Mouse (Mus musculus) embryonic stem cell, embryonic (primary cell): ENCODE results near the gene Usp7.

Experiments
- CTCF ChIA-PET, 4 experiments: fragments of 300-600 bp in 2 of 4; fragments of 350-600 bp in 2 of 4; sonication (Branson Sonifier 250); formaldehyde crosslinking; loops; one replicate each; lab custom pipeline; 2022; ENCODE audit warnings: inconsistent platforms in 2 of 4; lab: Charles Lee
- POLR2A ChIA-PET, 4 experiments: fragments of 300-600 bp in 2 of 4; fragments of 350-600 bp in 2 of 4; sonication (Branson Sonifier 250); formaldehyde crosslinking; loops; one replicate each; lab custom pipeline; 2022; ENCODE audit warnings: antibody characterized with exemption in 4 of 4, inconsistent platforms in 1 of 4; lab: Charles Lee

Gene Usp7

GRCm38 (mm10) chr16:8748175-8748846 is 43.8 kb downstream of the Usp7 start:
- ChIA-PET CTCF (interaction anchor here (0.6 to 4.2 kb wide), 11 partner anchors 14 to 99 kb away, joined by 3 to 38 read pairs (median 4); no protein-coding TSS in a partner anchor), POLR2A (interaction anchor here (0.6 to 59.2 kb wide), 49 partner anchors 9 to 278 kb away, joined by 3 to 2058 read pairs (median 5); partner anchors contain the start of genes Carhsp1 (in 1 of the 4), Mettl22 (in 1 of the 4) and Usp7 (in 1 of the 4))

DNA sequence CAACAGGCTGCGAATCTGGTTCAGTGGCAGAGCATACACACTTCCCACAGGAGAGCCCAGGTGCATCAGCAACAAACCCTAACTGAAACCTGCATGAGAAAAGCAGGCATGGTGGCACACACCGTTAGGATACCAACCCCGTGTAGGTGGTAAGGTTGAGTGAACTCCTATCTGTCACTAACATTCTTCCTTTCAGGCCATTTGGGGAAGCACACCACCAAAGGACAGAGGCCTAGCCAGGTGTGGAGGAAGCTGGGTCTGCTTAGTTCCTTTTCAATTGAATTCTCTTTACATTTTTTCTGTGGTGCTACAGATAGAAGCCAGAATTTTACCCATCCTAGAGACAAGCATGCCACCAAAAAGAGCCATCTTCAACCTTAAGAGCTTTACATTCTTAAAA is 44.3 kb downstream of the Usp7 start:
- CTCF ChIA-PET: interaction anchor here (0.9 to 4.2 kb wide), 8 partner anchors 14 to 27 kb away, joined by 3 to 38 read pairs (median 4); no protein-coding TSS in a partner anchor
- POLR2A ChIA-PET: interaction anchor here (0.6 to 59.2 kb wide), 45 partner anchors 8 to 277 kb away, joined by 3 to 2058 read pairs (median 5); partner anchors contain the start of genes Carhsp1 (in 1 of the 4), Mettl22 (in 1 of the 4) and Usp7 (in 1 of the 4)

DNA sequence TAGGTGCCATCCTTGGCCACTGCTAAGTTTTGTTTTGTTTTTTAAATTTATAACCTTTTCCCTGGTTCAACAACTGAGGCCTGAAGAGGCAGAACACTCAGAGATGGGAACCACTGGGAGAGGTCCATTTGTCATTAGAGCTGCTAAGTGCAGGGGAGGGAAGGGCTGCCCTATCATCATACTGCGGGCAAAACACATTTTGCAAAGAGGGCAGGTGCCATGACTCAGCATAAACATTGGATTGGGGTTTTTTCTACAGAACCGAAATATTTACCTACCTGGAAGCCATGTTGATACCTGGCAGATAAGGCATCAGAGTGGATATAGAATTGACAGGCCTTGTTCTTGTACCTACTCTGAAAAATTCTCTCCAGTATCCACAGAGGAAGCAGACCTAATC is 45.6 kb downstream of the Usp7 start:
- ChIA-PET CTCF (interaction anchor here in 1 of 4 experiments (1.5 kb wide), 1 partner anchor 23 kb away, joined by 3 read pairs; no protein-coding TSS in a partner anchor), POLR2A (interaction anchor here in 3 of 4 experiments (0.5 to 59.2 kb wide), 12 partner anchors 11 to 64 kb away, joined by 3 to 2058 read pairs (median 6); partner anchors contain the start of gene Usp7 (in 1 of the 3))

DNA sequence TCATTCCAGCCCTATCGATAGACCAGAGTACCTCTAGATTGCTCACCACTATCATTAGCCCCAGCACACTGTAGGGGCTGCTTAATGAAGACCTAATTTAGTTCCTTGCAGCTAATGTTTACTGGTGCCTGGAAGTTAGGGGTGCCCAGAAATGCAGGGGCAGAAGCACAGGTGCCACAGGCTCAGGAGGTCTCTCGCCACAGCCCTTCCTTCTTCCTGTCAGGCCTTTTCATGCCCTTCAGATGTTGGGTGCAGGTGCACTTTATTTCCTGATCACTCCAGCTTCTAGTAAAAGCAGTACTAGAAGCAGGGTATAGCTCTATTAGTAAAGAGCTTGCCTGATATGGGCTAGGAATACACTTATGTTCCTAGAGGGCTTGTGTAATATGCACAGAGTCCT is 46.4 kb downstream of the Usp7 start:
- CTCF ChIA-PET: interaction anchor here in 2 of 4 experiments (0.6 to 1.7 kb wide), 2 partner anchors 23 to 61 kb away, joined by 4 to 5 read pairs; no protein-coding TSS in a partner anchor
- POLR2A ChIA-PET: interaction anchor here in 3 of 4 experiments (0.8 to 59.2 kb wide), 10 partner anchors 11 to 65 kb away, joined by 3 to 2058 read pairs (median 6); partner anchors contain the start of gene Usp7 (in 1 of the 3)

DNA sequence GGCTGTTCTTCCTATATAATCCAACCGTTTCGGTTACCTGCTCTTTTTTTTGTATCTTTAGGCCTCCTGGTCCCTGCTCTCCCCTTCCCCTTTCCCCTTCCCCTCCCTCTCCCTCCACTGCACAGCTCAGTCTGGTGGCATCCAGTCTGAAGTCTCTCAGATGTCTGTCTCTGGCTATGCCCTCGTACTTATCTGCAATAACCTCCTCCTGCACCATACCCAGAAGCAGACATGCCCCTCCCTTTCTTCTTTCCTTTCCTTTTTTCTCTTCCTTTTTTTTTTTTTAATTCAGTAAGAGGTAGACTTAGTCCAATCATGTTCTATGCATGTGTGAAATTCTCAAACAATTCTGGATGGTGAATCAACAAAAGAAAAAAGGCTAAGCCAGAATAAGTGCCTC is 48.1 kb downstream of the Usp7 start:
- POLR2A ChIA-PET: interaction anchor here in 2 of 4 experiments (0.6 to 3.4 kb wide), 9 partner anchors 9 to 95 kb away, joined by 3 to 22 read pairs (median 4); no protein-coding TSS in a partner anchor

DNA sequence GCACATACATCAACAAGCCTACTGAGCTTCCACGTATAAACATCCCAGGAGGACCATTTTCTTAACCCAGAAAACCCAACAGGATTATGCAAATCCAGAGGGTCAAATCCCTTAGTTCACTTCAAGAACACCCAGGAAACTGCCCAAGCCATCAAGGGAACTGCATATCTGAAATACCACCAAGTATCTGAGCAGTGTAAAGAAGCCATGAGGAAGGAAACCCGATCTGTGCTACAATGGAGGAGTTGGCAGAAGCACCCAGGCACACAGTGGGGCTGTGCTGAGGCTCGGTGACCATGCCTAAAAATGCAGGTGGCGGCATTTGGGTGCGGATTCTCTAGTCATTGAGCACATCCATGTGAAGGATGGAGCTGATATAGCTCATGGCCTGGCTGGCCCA is 50.4 kb downstream of the Usp7 start:
- CTCF ChIA-PET: interaction anchor here in 2 of 4 experiments (0.7 to 1.6 kb wide), 4 partner anchors 27 to 35 kb away, joined by 3 to 5 read pairs (median 4); no protein-coding TSS in a partner anchor

More for the DNA sequence above, 48.1 kb downstream of the Usp7 start:
- CTCF ChIA-PET: no interaction called here

GRCm38 (mm10) chr16:8741110-8741509 is 51.0 kb downstream of the Usp7 start:
- ChIA-PET POLR2A (interaction anchor here in 3 of 4 experiments (0.6 to 3.4 kb wide), 22 partner anchors 8 to 121 kb away, joined by 3 to 23 read pairs (median 4); no protein-coding TSS in a partner anchor), CTCF (interaction anchor here in 1 of 4 experiments (0.7 to 1.6 kb wide), 3 partner anchors 28 to 34 kb away, joined by 3 to 5 read pairs (median 4); no protein-coding TSS in a partner anchor)

More for the DNA sequence above, 50.4 kb downstream of the Usp7 start:
- POLR2A ChIA-PET: interaction anchor here in 3 of 4 experiments (0.6 to 3.4 kb wide), 25 partner anchors 9 to 120 kb away, joined by 3 to 23 read pairs (median 4); no protein-coding TSS in a partner anchor

DNA sequence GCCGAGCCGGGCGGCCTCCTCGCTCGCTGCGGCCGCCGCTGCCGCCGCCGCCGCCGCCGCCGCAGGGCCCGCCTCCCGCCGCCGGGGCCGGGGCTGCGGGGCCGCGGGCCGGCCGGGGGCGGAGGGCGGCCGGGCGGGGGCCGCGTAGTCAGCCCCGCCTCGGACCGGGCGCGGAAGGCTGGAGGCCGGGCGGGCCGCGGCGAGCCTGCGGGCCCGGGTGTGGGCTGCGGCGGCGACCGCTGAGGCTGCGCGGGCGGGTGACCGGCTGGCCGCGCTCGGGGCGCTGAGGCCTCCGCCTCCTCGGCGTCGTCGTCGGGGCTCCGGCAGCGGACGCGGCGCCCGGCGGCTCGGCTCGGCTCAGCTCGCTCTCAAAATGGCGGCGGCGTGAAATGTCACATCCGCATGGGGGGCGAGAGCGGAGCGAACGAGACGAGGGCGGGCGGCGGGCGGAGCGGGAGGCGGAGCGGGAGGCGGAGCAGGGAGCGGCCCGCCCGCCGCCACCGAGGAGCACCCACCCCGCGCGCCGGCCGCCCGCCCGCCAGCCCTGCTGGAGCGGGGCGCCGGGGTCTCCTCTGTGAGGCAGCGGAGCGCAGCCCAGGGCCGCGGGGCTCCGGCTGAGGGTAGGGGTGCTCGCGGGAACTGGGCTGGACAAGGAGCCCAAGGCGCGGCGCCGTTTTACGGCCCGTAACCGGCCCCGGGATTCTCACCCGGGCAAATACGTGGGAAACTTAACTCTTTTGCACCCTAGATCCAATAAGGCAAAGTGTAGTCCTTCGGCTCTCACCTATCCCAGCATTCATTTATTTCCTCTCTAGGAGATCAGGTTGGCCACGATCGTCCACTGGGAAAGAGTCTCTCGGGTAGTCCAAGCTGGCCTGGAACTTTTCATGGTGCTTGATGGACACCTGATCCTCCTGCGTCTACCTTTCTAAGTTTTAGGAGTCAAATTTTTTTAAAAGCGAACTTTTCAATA is 53.3 kb downstream of the Usp7 start:
- ChIA-PET POLR2A (interaction anchor here in 3 of 4 experiments (0.6 to 7.5 kb wide), 19 partner anchors 9 to 268 kb away, joined by 3 to 230 read pairs (median 5); partner anchors contain the start of gene Mettl22 (in 1 of the 3)), CTCF (no interaction called here)

DNA sequence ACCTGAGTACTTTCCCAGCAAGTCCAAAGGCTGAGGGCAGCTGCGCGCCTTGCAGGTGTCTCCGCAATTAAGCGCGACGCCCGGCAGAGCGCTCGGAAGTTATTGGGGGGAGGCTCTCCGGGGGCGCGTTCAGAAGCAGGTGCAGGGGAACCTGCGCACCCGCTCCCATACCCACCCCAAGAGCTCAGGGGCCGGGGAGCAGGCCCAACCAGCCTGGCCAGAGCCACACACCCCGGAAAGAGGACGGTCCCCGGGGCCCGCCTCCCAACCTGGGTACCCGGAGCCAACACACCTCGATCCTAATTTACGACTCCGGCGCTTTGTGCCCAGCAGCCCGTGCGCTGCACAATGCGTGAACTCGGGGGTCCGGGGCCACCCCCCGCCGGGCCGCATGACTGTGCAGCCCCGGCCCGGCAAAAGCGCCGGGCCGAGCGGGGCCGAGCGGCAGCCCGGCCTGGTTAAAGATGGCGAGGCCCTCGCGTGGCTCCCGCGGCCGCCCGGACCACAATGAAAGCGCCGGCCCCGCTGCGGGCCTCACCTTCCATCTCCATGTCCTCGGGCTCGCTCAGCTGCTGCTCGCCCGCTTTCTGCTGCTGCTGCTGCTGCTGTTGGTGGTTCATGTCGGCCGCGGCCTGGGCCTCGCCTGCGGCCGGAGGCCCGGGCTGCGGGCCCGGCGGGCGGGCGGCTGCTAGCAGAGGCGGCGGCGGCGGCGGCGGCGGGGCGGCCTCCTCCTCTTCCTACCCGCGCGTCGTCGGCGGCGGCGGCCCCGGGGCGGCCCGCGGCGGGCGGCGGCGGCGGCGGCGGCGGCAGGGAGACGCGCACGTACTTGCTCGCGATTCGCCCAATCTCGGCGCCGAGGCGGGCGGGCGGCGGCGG is 54.2 kb downstream of the Usp7 start:
- POLR2A ChIA-PET: interaction anchor here (0.6 to 7.5 kb wide), 26 partner anchors 9 to 267 kb away, joined by 3 to 230 read pairs (median 4); partner anchors contain the start of gene Mettl22 (in 1 of the 4)
- CTCF ChIA-PET: no interaction called here

DNA sequence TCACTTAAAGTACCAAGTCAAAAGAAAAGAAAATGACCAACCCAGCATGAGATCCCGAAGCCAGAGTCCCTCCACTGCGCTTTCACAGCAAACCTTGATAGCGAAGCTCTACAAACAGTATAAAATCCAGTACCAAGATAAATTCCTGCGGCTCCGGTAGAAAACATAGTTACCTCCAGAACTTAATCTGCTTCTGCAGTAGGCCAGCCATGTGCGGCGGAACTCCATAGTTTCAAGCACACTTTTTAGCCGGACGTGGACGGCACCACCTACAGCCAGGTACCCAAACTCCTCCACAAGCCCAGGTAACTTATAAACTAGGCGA is 54.8 kb downstream of the Usp7 start:
- POLR2A ChIA-PET: interaction anchor here (0.7 to 7.5 kb wide), 18 partner anchors 9 to 101 kb away, joined by 3 to 230 read pairs (median 4); no protein-coding TSS in a partner anchor
- CTCF ChIA-PET: interaction anchor here in 1 of 4 experiments (0.6 kb wide), 1 partner anchor 123 kb away, joined by 5 read pairs; no protein-coding TSS in a partner anchor

GRCm38 (mm10) chr16:8736757-8737156 is 55.4 kb downstream of the Usp7 start:
- POLR2A ChIA-PET: interaction anchor here (0.6 to 7.5 kb wide), 23 partner anchors 8 to 280 kb away, joined by 3 to 230 read pairs (median 4); no protein-coding TSS in a partner anchor
- CTCF ChIA-PET: interaction anchor here in 2 of 4 experiments (0.6 to 1.3 kb wide), 2 partner anchors 33 to 124 kb away, joined by 5 read pairs; no protein-coding TSS in a partner anchor

DNA sequence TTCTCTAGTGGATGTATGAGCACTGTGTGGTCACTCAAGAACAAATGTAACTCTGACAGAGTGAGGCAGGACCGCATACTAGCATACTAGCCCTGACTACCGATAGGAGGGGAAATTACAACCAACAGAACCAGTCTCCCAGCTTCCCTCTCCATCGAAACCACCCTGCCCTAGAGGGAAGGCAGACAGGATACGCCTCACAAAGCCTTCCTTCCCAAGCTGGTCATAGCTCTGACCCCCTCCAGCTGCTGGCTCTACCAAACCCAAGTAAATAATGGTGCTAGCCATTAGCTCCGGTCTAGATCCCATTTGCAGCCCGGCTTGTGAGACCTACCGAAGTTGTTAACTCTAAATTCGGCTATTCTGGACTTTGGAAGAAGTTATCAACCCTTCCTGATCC is 56.1 kb downstream of the Usp7 start:
- ChIA-PET CTCF (interaction anchor here in 1 of 4 experiments (0.7 to 1.3 kb wide), 2 partner anchors 33 to 49 kb away, joined by 3 to 5 read pairs; no protein-coding TSS in a partner anchor), POLR2A (interaction anchor here (0.7 to 7.5 kb wide), 31 partner anchors 12 to 99 kb away, joined by 3 to 230 read pairs (median 5); no protein-coding TSS in a partner anchor)

- POLR2A ChIA-PET: interaction anchor here (0.8 to 7.5 kb wide), 24 partner anchors 9 to 104 kb away, joined by 3 to 230 read pairs (median 10); no protein-coding TSS in a partner anchor
- CTCF ChIA-PET: interaction anchor here in 2 of 4 experiments (0.6 to 2.2 kb wide), 3 partner anchors 14 to 76 kb away, joined by 3 to 10 read pairs (median 3); no protein-coding TSS in a partner anchor
Measured at GRCm38 (mm10) chr16:8734693-8735092, 57.4 kb downstream of the Usp7 start.

GRCm38 (mm10) chr16:8733624-8734023 is 58.5 kb downstream of the Usp7 start:
- ChIA-PET CTCF (interaction anchor here in 3 of 4 experiments (0.6 to 2.2 kb wide), 10 partner anchors 10 to 64 kb away, joined by 3 to 10 read pairs (median 4); partner anchors contain the start of gene Carhsp1 (in 1 of the 3)), POLR2A (interaction anchor here (0.6 to 7.5 kb wide), 31 partner anchors 8 to 114 kb away, joined by 3 to 230 read pairs (median 4); no protein-coding TSS in a partner anchor)

- POLR2A ChIA-PET: interaction anchor here in 3 of 4 experiments (0.6 to 7.5 kb wide), 20 partner anchors 8 to 115 kb away, joined by 3 to 230 read pairs (median 8); no protein-coding TSS in a partner anchor
- CTCF ChIA-PET: interaction anchor here in 1 of 4 experiments (1.0 to 1.3 kb wide), 2 partner anchors 14 to 60 kb away, joined by 3 to 4 read pairs; partner anchors contain the start of gene Carhsp1
Measured at GRCm38 (mm10) chr16:8732450-8732849, 59.7 kb downstream of the Usp7 start.
